Mouse (Mus musculus) erythroblast, adult 5-6 weeks (primary cell): ENCODE data around the gene Dmac1. TPM values are rescaled to one million over a fixed set of nuclear protein-coding genes. Genes with fewer than 3 reads are reported as not detected.
A peak's percentile ranks its signal among the peaks of the same experiment; 100 is the strongest.
"Not testable (repeated sequence)": the region's sequence is repeated elsewhere in the genome, so short reads cannot be mapped to it uniquely, and the experiment has no call there.

Source experiments
- ATAC-seq: replicated peaks from 2 replicates; pipeline ENCODE4 v1.8.0; 2016; ENCODE audit warnings: moderate number of reproducible peaks, mild to moderate bottlenecking, moderate TSS enrichment, inconsistent platforms; ENCODE audit not compliant: poor library complexity, low FRiP score, severe bottlenecking
- total RNA-seq, 2 experiments: library from RNA; stranded (forward) in 1 of 2; stranded (reverse) in 1 of 2; fragments of 150-400 nt in 1 of 2; fragments of 200-764, 138-1000 nt in 1 of 2; gene quantifications; 2 replicates each; pipeline versions ENCODE4 v1.2.3 to v1.2.4; 2015 to 2017; ENCODE audit warnings: low replicate concordance in 2 of 2

The Dmac1 gene
- total RNA-seq (2015; ENCODE audit: low replicate concordance) (19.4 and 19.6 TPM in 2 replicates), total RNA-seq (2017; ENCODE audit: low replicate concordance) (3.9 and 9.4 TPM in 2 replicates)

DNA sequence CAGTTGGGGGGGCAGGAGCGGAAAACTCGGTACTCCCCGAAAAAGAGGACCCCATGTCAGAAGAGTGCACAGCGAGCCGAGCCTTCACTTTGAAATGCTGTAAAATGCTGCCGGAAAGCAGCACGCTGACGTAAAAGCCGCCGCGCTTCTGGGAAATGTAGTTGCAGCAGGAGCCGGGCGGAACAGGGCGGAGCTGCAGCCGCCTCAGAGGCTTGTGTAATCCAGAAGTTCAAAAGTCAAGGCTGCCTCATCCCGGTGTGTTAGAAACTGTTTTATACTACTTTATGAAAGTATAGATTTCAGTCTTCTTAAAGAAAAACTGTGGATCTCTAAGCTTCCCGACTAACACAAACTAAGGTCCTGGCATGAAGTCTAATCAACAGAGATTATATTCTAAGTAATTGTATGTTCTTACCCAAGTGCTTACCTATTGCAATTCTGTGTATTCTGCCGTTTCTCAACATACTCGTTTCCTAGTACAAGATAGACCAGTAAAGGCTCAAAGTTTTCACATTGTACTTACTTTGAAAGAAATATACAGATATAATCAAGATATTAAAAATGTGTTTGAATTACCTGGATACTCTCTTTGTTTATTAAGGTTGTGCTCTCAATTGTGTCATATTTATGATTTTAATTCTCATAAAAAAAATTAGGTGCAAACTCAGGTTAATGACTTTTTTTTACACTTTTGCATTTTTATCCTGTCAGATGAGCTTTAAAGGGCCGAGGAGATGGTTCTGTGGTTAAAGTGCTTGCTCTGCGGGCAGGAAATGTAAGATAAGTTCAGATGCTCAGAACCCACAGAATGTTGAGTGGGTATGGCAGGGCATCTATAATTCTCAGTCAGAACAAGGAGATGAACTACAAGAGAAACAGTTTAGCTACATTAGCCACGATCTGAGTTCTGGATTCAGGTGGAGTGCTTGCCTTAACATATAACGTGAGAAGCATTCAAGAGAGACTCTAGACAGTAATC is at the start of gene Dmac1:
Gene Dmac1, minus strand, starts transcription at position 109 of the 979 bp plus-strand sequence.
- ATAC-seq: peak; percentile 97

GRCm38 (mm10) chr4:75315431-75315830 is 37.3 kb upstream of the Dmac1 start:
- no peak for ATAC-seq

DNA sequence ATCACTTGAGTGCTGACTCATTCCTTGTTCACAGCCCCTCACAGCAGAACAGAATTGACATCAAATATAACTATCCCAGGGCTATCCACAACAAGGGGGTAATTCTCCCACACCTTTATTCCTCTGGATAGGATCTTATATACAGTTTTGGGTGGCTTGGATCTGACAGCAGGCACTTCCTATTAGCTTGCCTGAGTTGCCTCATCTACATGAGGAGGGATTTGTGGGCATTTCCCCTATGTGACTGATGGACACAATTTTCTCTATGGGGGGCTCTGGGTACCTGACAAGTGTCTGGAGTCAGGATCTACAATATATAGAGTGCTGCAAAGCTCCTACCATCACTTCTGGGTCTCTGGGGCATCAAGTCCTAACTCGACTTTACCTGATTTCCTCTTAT is 36.9 kb upstream of the Dmac1 start:
- no peak for ATAC-seq

GRCm38 (mm10) chr4:75311918-75312317 is 33.8 kb upstream of the Dmac1 start:
- ATAC-seq: no peak

DNA sequence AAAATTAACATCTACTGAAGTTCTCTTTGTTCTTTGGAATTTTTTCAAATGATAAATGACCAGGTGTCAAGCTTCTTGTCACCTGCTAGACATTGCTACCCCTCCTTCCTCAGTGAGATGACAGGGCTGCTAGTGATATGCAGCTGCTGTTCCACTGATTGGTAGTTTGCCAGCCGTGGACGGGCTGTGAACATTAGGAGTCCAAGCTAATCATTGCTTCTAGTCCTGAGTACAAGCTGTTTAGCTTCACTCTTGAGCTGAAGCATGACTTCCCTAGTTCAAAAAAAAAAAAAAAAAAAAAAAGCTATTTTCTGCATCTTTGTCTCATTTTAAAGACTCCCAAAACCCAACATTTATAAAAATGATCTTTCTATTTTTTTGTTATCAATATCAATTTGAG is 33.2 kb upstream of the Dmac1 start:
- no peak for ATAC-seq

- ATAC-seq: no peak
Measured at GRCm38 (mm10) chr4:75300205-75300972, 22.3 kb upstream of the Dmac1 start.

DNA sequence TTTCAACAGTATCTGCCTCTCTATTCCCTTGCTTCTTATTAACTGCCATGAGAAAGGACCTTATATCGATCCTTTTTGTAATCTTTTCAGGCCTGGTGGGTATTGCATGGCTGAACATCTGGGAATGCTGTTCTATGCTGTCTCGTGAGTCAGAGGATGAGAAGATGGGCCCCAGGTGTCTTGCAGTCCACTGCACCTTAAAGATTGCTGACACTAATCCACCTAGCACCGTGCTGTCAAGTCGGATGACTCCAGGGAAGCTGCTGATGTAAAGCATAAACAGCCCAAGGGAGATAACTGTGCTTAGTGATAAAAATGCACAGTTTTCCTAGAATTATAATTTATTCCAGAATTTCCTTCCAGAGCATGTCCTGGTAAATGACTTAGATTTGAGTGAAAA is 14.2 kb upstream of the Dmac1 start:
- ATAC-seq: no peak

DNA sequence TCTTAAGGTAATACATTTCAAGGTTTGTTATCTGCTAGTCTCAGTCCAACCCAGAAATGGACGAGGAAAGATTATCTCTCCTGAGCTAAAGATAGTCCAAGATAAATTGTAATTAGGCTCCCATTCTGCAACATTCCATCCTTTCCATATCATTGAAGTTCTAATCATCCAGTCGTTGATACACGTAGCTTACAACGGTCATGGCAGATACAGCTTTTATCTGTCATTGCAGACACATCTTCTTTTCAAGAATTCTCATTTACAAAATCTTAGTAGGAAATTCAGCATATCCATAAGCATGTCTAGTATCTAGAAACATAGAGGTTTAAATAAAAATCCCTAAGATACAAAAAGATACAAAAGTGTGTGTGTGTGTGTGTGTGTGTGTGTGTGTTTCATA is 13.0 kb upstream of the Dmac1 start:
- no peak for ATAC-seq

DNA sequence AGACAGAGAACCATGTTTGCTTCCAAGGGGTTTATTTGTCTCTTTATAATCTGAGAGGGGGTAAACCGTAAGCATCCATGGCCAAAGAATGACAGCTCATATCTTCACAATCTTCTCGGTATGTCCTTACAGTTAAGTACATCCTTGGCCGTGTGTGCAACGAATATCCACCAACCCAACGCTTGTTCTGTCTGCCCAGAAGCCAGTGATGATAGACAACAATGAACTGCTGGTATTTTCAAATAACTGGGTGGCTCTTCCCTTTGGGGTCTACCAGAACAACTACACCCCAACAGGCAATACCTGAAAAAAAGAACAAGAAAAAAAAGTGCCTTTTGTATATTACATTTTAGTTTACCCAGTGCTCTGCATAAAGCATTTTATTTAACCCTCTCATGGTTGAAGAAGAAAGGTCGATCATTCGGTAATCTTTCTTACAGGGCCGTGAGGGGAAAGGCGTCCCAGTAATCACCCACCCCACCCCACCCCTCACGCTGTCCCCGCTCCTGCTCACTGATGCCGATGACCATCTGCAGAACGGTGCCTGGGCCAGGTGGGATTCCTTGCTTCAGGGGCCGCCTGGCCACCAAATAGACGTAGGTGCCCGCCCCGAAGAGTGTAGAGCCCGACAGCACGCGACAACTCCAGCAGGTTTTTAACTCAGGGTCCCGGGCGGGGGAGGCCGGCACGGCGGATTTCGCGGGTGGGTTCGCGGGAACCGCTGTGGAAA is 473 bp downstream of the Dmac1 start:
- ATAC-seq: peak; percentile 89

DNA sequence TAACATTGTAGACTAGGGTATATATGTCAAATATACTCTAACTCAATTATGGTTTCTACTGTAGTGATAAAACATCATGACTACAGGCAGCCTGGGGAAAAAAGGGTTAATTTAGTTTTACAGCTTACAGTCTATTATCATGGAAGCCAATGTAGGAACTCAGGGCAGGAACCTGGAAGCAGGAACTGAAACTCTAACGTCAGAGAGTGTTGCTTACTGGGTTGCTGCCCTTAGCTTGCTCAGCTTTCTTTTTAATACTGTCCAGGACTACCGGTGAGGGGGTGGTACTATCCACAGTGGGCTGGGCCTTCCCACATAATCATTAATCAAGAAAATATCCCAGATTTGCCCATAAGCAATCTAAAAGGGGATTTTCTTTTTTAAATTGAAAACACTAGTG is 2.4 kb downstream of the Dmac1 start:
- no peak for ATAC-seq

DNA sequence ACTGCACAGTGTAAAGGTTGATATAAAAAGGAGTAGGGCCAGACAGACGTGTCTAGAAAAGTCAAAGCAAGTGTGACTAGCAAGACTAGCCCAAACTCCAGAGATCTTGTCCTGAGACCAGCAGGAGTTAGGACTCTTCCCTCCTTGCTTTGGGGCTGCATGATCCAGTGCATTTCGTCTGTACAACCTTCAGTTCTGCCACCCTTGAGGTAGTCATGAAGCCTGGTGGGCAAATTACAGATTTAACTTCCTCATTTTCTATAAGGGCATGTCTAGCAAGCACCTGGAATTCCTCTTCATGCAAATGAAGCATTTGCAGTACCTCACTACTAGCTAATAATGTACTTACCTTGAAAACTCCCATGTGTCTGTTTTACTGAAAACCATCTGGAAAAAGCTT is 10.2 kb downstream of the Dmac1 start:
- ATAC-seq: no peak

DNA sequence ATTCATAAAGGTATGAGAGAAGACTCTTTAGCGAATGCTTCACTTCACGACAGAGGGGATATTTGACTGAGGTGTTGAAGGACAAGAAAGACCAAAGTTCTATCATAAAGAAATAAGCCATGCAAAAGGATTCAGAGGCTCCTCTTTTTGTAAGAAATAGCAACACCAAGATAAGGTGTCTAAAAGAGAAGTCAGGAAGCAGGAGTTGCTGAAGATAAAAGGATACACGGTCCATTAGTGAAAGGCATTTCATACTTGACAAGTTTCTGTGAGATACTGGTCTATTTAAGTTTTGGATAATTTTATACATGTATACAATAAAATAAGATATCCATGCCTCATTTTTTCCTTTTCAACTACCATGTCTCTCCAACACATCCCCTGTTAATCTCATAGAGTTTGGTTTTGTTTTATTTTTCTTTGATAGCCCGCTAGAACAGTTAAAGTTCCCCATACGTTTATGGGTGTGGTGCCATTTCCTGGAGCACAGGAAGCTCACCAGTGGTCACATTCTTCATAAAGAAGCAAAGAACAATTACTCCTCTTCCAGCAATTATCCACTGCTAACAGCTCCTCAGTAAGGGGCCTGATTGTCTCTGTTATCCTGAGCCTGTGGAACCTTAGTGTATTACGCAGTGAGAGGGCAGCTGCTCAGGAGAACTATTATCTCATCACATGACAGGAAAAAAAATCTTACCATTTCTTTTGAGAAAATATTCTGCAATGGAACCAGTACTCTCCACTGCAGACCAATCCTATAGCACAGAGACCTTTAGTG is 11.1 kb downstream of the Dmac1 start:
- no peak for ATAC-seq

GRCm38 (mm10) chr4:75264219-75264618 is 13.9 kb downstream of the Dmac1 start:
- no peak for ATAC-seq

DNA sequence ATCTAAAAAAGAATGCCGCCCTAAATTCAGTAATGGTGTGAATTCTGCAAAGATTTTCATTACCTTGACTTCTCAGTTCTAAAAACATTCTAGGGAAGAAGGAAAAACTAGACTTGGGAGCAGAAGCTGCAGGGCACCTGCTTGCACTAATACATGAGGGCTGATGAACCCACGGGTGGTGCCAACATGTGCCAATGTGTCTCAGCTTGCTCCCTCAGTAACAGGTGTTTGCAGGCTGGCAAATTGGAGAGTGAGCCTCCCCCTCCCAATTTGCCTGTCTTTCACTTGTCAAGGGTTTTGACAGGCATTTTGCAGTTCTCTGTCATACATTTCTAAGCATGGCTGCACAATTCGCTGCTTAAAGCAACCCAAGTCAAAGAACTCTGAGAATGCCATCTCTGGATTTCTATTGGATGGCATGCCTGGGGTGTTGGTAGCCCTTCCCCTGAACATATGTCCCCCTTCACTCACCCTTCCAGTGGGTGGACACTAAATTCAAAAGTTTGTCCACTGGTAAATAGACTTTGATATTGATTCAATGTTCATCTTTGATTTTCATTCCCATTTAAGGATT is 14.5 kb downstream of the Dmac1 start:
- no peak for ATAC-seq

DNA sequence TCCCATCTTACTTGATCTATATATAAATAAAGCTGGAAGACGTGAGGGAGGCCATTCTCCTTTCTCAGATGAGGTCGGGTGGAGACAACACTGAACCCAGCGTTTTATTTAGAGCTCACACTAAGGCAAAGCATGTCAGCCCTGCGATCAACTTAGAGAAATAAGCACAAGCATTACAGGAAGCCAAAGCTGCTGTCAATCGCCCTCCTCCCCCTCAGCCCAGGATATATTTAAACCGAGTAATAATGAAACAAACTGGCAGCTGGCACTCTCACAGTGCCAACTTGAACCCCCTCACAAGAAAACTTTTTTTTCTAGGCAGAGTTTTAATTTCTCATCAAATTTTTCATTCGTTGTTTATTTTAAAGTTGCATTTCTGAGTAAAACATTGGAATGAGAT is 15.7 kb downstream of the Dmac1 start:
- ATAC-seq: no peak

DNA sequence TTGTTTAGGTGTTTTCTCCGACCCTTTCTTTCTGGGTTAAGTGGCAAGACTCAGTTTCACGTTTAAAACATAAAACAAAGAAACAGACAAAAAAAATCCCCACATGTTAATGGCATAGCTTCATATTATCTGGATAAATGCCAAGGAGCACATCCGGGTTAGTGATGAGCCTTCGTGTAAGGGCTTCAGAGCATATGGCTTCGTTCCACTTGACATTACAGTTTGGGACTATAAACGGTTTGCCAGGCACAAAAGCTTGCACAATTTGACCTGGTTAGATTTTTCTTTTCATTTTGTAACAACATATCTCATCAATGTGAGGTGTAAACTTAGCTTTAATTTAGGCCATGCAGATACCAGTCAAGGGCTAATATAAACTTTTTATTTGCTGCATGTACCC is 17.9 kb downstream of the Dmac1 start:
- no peak for ATAC-seq

GRCm38 (mm10) chr4:75259447-75259846 is 18.7 kb downstream of the Dmac1 start:
- ATAC-seq: no peak

GRCm38 (mm10) chr4:75234602-75235001 is 43.5 kb downstream of the Dmac1 start:
- ATAC-seq: not testable (repeated sequence)
